Mouse (Mus musculus) stomach, postnatal 0 days (tissue): ENCODE measurements at regions not wholly inside any gene's neighbourhood (a gene's known extent, or its start where the extent isn't known, plus 50 kb on each side); places are given as distances from the start of the nearest gene placed in this dataset.

Experiments
- ATAC-seq: fragments of 200-750 bp; cut with Nextera tagmentation; 2 replicates; pipeline ENCODE4 v1.8.0; 2017; ENCODE audit not compliant: low FRiP score, low TSS enrichment
- DNase-seq: peaks from one replicate; pipeline ENCODE4 v3.0.0-alpha.2; 2016; ENCODE audit warnings: low spot score
- H3K27ac ChIP-seq: fragments of 300-500 bp; sonication (generic); replicated peaks from 2 replicates; pipeline ENCODE4 v1.5.1; 2014; ENCODE audit warnings: mild to moderate bottlenecking, control low read depth
- H3K27me3 ChIP-seq: fragments of 300-500 bp; sonication (generic); 2 replicates; pipeline ENCODE4 v1.6.1; 2014; ENCODE audit warnings: low read length; ENCODE audit not compliant: control insufficient read depth, insufficient read depth
- H3K36me3 ChIP-seq: fragments of 300-500 bp; sonication (generic); 2 replicates; pipeline ENCODE4 v1.6.1; 2014; ENCODE audit warnings: low read length, mixed read lengths; ENCODE audit not compliant: control insufficient read depth, insufficient read depth
- H3K4me1 ChIP-seq: fragments of 300-500 bp; sonication (generic); replicated peaks from 2 replicates; pipeline ENCODE4 v1.6.1; 2014; ENCODE audit warnings: antibody characterized with exemption; ENCODE audit not compliant: control insufficient read depth, insufficient read depth
- H3K4me2 ChIP-seq: fragments of 300-500 bp; sonication (generic); replicated peaks from 2 replicates; pipeline ENCODE4 v1.6.1; 2014; ENCODE audit warnings: low read depth, mild to moderate bottlenecking, control low read depth, moderate library complexity
- H3K4me3 ChIP-seq: fragments of 300-500 bp; sonication (generic); 2 replicates; pipeline ENCODE4 v1.5.1; 2014; ENCODE audit warnings: low read depth, low read length, control low read depth
- H3K9ac ChIP-seq: fragments of 300-500 bp; sonication (generic); 2 replicates; pipeline ENCODE4 v1.6.1; 2014; ENCODE audit warnings: mild to moderate bottlenecking, low read length, control low read depth, mixed read lengths
- H3K9me3 ChIP-seq: fragments of 300-500 bp; sonication (generic); 2 replicates; pipeline ENCODE4 v1.6.1; 2016; ENCODE audit warnings: low read length; ENCODE audit not compliant: control insufficient read depth
- CTCF ChIP-seq: IDR thresholded peaks from 2 replicates; pipeline ENCODE4 v1.5.1; 2016; ENCODE audit warnings: antibody characterized with exemption, low read depth, mild to moderate bottlenecking, moderate library complexity
- EP300 ChIP-seq: optimal IDR thresholded peaks from 2 replicates; pipeline ENCODE3; 2016; ENCODE audit warnings: antibody characterized with exemption
- WGBS: fragments of 180-500 bp; shearing (Covaris S2); extraction: QIAGEN DNeasy Blood & Tissue Kit; methylation state at CpG from one replicate; pipeline ENCODE4 v1.1.7; 2014; 5-methylcytosine and 5-hydroxymethylcytosine counted together

- Histone ChIP-seq H3K4me1 (no peaks in the 10 kb centered on the region), H3K9me3 (no peaks in the 10 kb centered on the region), H3K36me3 (no peaks in the 10 kb centered on the region), H3K9ac (no peak overlapping the region), H3K27ac (no peak overlapping the region), H3K4me3 (no peak overlapping the region), H3K27me3 (no peaks in the 10 kb centered on the region), H3K4me2 (no peak overlapping the region)
- no peak for DNase-seq
- TF ChIP-seq EP300: no peak
- no peak for TF ChIP-seq CTCF
- no peak for ATAC-seq
- WGBS: 43% methylated on average over 2 of the region's 2 CpGs
Measured at GRCm38 (mm10) chr6:78797013-78797412, 328.3 kb upstream of the Reg3g start.

DNA sequence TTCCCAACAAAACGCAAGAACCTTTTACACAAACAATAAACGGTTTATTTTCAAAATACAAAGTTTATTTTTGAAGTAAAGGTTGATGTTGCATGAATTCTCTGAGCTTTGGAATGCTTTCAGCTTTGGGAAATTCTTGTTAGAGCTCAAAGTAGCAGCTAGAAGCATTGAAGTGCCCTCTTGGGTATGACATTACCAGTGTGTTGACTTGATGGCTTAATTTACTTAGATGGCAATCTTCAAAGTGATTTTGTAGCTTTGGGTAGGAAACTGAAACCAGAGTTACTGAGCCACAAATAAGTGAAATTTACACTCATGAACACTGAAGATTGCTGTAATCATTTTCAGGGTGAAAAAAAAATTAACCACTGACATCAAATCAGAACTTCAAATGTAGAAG is 320.3 kb upstream of the Reg3g start:
- 61% methylated on average over 2 of the region's 2 CpGs for WGBS
- H3K27me3 ChIP-seq: no peaks in the 10 kb centered on the region
- no peak overlapping the region for H3K9ac ChIP-seq
- no peak overlapping the region for H3K4me2 ChIP-seq
- H3K36me3 ChIP-seq: no peaks in the 10 kb centered on the region
- DNase-seq (no peak), ATAC-seq (no peak)
- TF ChIP-seq EP300 (no peak), CTCF (no peak)
- H3K4me3 ChIP-seq: no peak overlapping the region
- no peaks in the 10 kb centered on the region for H3K4me1 ChIP-seq
- H3K9me3 ChIP-seq: no peaks in the 10 kb centered on the region
- no peak overlapping the region for H3K27ac ChIP-seq

GRCm38 (mm10) chr6:78757619-78758018 is 288.9 kb upstream of the Reg3g start:
- no peak overlapping the region for H3K27ac ChIP-seq
- H3K9me3 ChIP-seq: no peaks in the 10 kb centered on the region
- ATAC-seq: no peak
- no peaks in the 10 kb centered on the region for H3K4me1 ChIP-seq
- H3K9ac ChIP-seq: no peak overlapping the region
- 88% methylated on average over 3 of the region's 3 CpGs for WGBS
- H3K4me3 ChIP-seq: no peak overlapping the region
- H3K4me2 ChIP-seq: no peak overlapping the region
- no peak for DNase-seq
- H3K36me3 ChIP-seq: no peaks in the 10 kb centered on the region
- TF ChIP-seq EP300 (no peak), CTCF (peak; percentile 14; the same call in 1 of the 2 replicates)
- H3K27me3 ChIP-seq: no peaks in the 10 kb centered on the region
